Mouse (Mus musculus): ENCODE results near the gene Rom1. TPM values are rescaled to one million over a fixed set of nuclear protein-coding genes. Genes with fewer than 3 reads are reported as not detected.

The Rom1 gene
- polyA plus RNA-seq, 1 experiment from 2014 or later, result 2.0 TPM

GRCm38 (mm10) chr19:8920836-8921291, 8.3 kb downstream of the Rom1 start:
- WGBS, result 2% methylated on average over 6 of the region's 6 CpGs
- peak overlapping the region; percentile 86; the same call in 1 of the 2 replicates for H3K27ac ChIP-seq (ENCODE audit: low read length)
- no peaks in the 10 kb centered on the region for H3K27me3 ChIP-seq (ENCODE audit: control insufficient read depth, insufficient read depth, low read length)
- H3K4me2 ChIP-seq (replicated peaks; ENCODE audit: low read depth, low read length), result peak overlapping the region; percentile 77
- H3K9me3 ChIP-seq (ENCODE audit: control insufficient read depth, low read depth, low read length), result no peaks in the 10 kb centered on the region
- peaks cover 9% of the 10 kb centered on the region; the same call in 1 of the 2 replicates for H3K4me1 ChIP-seq (ENCODE audit: control insufficient read depth, insufficient read depth, low read length)
- peak overlapping the region; percentile 57 for H3K9ac ChIP-seq (replicated peaks; ENCODE audit: low read depth, low read length)
- peak; percentile 11; the same call in 1 of the 2 replicates for ATAC-seq (ENCODE audit: insufficient number of reproducible peaks, insufficient read depth, low FRiP score, low read depth)
- peak overlapping the region; percentile 71 for H3K4me3 ChIP-seq (ENCODE audit: low read depth, low read length)
- peaks cover 17% of the 10 kb centered on the region for H3K36me3 ChIP-seq (ENCODE audit: control insufficient read depth, insufficient read depth, low read length)

GRCm38 (mm10) chr19:8920073-8920736, 9.0 kb downstream of the Rom1 start, which contains the start of gene B3gat3:
Gene B3gat3, plus strand, starts transcription at chr19:8920374.
- H3K4me2 ChIP-seq (replicated peaks; ENCODE audit: low read depth, low read length), result peak within 1 kb of the TSS; percentile 77
- peak within 1 kb of the TSS; percentile 57 for H3K9ac ChIP-seq (replicated peaks; ENCODE audit: low read depth, low read length)
- peak within 1 kb of the TSS; percentile 86 for H3K27ac ChIP-seq (ENCODE audit: low read length)
- peaks cover 19% of the 10 kb centered on the region for H3K36me3 ChIP-seq (ENCODE audit: control insufficient read depth, insufficient read depth, low read length)
- no peaks in the 10 kb centered on the region for H3K27me3 ChIP-seq (ENCODE audit: control insufficient read depth, insufficient read depth, low read length)
- H3K4me3 ChIP-seq (ENCODE audit: low read depth, low read length), result peak within 1 kb of the TSS; percentile 71
- peak; percentile 97 for ATAC-seq (ENCODE audit: insufficient number of reproducible peaks, insufficient read depth, low FRiP score, low read depth)
- no peaks in the 10 kb centered on the region for H3K9me3 ChIP-seq (ENCODE audit: control insufficient read depth, low read depth, low read length)
- 3% methylated on average over 37 of the region's 50 CpGs for WGBS
- H3K4me1 ChIP-seq (ENCODE audit: control insufficient read depth, insufficient read depth, low read length), result peaks cover 9% of the 10 kb centered on the region; the same call in 1 of the 2 replicates

DNA sequence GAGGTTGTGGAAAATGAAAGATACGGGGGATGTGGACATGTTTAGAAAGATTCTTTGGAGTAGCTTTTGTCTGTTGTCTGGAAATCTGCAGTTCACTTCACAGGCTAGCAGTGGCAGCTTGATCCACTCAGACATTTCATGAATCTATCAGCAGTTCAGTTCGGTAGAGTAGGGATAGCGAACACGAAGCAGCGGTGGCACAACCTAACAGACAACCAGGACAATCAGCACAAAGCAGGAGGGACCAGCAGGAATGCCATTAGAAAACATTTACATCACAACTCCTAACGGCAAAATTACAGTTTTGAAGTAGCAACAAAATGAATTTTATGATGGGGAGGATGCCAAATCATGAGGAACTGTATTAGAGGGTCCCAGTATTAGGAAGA, 9.5 kb downstream of the Rom1 start:
- Histone ChIP-seq H3K9ac (replicated peaks; ENCODE audit: low read depth, low read length) (peak overlapping the region; percentile 57; the same call in 1 of the 2 replicates), H3K9me3 (ENCODE audit: control insufficient read depth, low read depth, low read length) (no peaks in the 10 kb centered on the region), H3K27me3 (ENCODE audit: control insufficient read depth, insufficient read depth, low read length) (no peaks in the 10 kb centered on the region), H3K4me2 (replicated peaks; ENCODE audit: low read depth, low read length) (peak overlapping the region; percentile 77), H3K4me3 (ENCODE audit: low read depth, low read length) (peak overlapping the region; percentile 71), H3K4me1 (ENCODE audit: control insufficient read depth, insufficient read depth, low read length) (peaks cover 9% of the 10 kb centered on the region; the same call in 1 of the 2 replicates), H3K36me3 (ENCODE audit: control insufficient read depth, insufficient read depth, low read length) (peaks cover 24% of the 10 kb centered on the region), H3K27ac (ENCODE audit: low read length) (peak overlapping the region; percentile 86)
- WGBS, result 65% methylated on average over 6 of the region's 6 CpGs
- ATAC-seq (ENCODE audit: insufficient number of reproducible peaks, insufficient read depth, low FRiP score, low read depth), result no peak

GRCm38 (mm10) chr19:8919000-8919399, 10.2 kb downstream of the Rom1 start:
- Histone ChIP-seq H3K4me1 (ENCODE audit: control insufficient read depth, insufficient read depth, low read length) (peaks cover 9% of the 10 kb centered on the region; the same call in 1 of the 2 replicates), H3K9ac (replicated peaks; ENCODE audit: low read depth, low read length) (no peak overlapping the region), H3K36me3 (ENCODE audit: control insufficient read depth, insufficient read depth, low read length) (peaks cover 30% of the 10 kb centered on the region), H3K27ac (ENCODE audit: low read length) (no peak overlapping the region), H3K4me2 (replicated peaks; ENCODE audit: low read depth, low read length) (no peak overlapping the region), H3K27me3 (ENCODE audit: control insufficient read depth, insufficient read depth, low read length) (no peaks in the 10 kb centered on the region), H3K4me3 (ENCODE audit: low read depth, low read length) (no peak overlapping the region), H3K9me3 (ENCODE audit: control insufficient read depth, low read depth, low read length) (no peaks in the 10 kb centered on the region)
- 89% methylated on average over 3 of the region's 3 CpGs for WGBS
- no peak for ATAC-seq (ENCODE audit: insufficient number of reproducible peaks, insufficient read depth, low FRiP score, low read depth)

DNA sequence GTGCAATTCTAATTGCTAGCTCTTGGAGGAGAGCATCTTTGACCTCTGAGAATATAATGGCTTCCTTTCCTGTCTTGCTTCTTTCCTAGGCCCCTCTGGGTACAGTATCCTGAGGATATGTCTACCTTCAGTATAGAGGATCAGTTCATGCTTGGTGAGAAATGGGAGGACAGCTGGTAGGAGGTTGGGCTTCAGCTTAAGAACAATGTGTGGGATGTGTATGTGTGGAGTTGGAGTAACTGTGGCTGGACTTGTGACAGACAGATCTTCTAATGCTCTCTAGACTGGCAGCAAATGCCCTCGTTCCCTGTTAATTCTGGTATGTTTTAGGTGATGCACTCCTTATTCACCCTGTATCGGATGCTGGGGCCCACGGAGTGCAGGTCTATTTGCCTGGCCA, 14.9 kb downstream of the Rom1 start:
- Histone ChIP-seq H3K36me3 (ENCODE audit: control insufficient read depth, insufficient read depth, low read length) (peaks cover 78% of the 10 kb centered on the region), H3K4me1 (ENCODE audit: control insufficient read depth, insufficient read depth, low read length) (no peaks in the 10 kb centered on the region), H3K27ac (ENCODE audit: low read length) (no peak overlapping the region), H3K9me3 (ENCODE audit: control insufficient read depth, low read depth, low read length) (no peaks in the 10 kb centered on the region), H3K4me2 (replicated peaks; ENCODE audit: low read depth, low read length) (no peak overlapping the region), H3K27me3 (ENCODE audit: control insufficient read depth, insufficient read depth, low read length) (no peaks in the 10 kb centered on the region), H3K9ac (replicated peaks; ENCODE audit: low read depth, low read length) (no peak overlapping the region), H3K4me3 (ENCODE audit: low read depth, low read length) (no peak overlapping the region)
- WGBS, result 93% methylated on average over 3 of the region's 3 CpGs
- ATAC-seq (ENCODE audit: insufficient number of reproducible peaks, insufficient read depth, low FRiP score, low read depth), result no peak

DNA sequence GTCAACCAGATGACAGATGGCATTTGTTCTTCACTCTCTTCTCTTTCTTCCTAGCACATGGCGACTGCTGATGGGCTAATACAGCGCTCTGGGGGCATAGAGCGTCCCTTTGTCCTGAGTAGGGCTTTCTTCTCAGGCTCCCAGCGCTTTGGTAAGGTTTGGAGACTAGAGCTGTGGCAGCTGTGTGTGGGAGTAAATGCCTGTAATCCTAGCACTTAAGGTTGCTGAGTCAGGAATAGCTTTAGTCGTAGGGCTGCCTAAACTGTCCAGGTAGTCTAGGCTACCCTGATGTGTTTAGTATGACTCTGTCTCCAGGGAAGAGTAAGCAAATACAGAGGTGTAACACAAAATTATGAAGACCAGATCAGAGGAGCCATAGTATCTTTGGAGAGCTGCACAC, 17.3 kb downstream of the Rom1 start:
- Histone ChIP-seq H3K9me3 (ENCODE audit: control insufficient read depth, low read depth, low read length) (no peaks in the 10 kb centered on the region), H3K36me3 (ENCODE audit: control insufficient read depth, insufficient read depth, low read length) (peaks cover 99% of the 10 kb centered on the region), H3K4me3 (ENCODE audit: low read depth, low read length) (no peak overlapping the region), H3K27me3 (ENCODE audit: control insufficient read depth, insufficient read depth, low read length) (no peaks in the 10 kb centered on the region), H3K4me1 (ENCODE audit: control insufficient read depth, insufficient read depth, low read length) (no peaks in the 10 kb centered on the region), H3K9ac (replicated peaks; ENCODE audit: low read depth, low read length) (no peak overlapping the region), H3K27ac (ENCODE audit: low read length) (no peak overlapping the region), H3K4me2 (replicated peaks; ENCODE audit: low read depth, low read length) (no peak overlapping the region)
- 88% methylated on average over 5 of the region's 5 CpGs for WGBS
- ATAC-seq (ENCODE audit: insufficient number of reproducible peaks, insufficient read depth, low FRiP score, low read depth), result no peak

DNA sequence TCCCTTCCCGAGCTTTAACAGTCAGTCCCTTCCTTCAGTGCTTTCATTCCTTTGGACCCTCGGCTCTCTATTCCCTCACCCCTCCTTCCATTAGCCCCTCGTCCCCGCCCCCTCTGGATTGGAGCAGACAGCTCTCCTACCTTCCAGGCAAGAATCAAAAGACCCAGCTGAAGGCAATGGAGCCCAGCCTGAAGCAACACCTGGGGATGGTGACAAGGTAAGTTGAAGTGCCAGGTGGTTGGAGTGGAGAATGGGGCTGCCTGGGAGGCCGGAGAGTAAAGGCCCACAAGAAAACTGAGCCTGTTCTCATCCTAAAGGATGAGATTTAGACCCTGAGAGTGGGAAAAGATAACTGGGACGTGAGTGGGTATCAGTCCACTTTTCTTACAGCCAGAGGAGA, 20.6 kb downstream of the Rom1 start:
- Histone ChIP-seq H3K27ac (ENCODE audit: low read length) (no peak overlapping the region), H3K9ac (replicated peaks; ENCODE audit: low read depth, low read length) (no peak overlapping the region), H3K36me3 (ENCODE audit: control insufficient read depth, insufficient read depth, low read length) (peaks cover 93% of the 10 kb centered on the region), H3K4me3 (ENCODE audit: low read depth, low read length) (no peak overlapping the region), H3K4me2 (replicated peaks; ENCODE audit: low read depth, low read length) (no peak overlapping the region), H3K27me3 (ENCODE audit: control insufficient read depth, insufficient read depth, low read length) (no peaks in the 10 kb centered on the region), H3K4me1 (ENCODE audit: control insufficient read depth, insufficient read depth, low read length) (no peaks in the 10 kb centered on the region), H3K9me3 (ENCODE audit: control insufficient read depth, low read depth, low read length) (no peaks in the 10 kb centered on the region)
- ATAC-seq (ENCODE audit: insufficient number of reproducible peaks, insufficient read depth, low FRiP score, low read depth), result no peak
- WGBS, result 89% methylated on average over 6 of the region's 6 CpGs

- no peak for ATAC-seq (ENCODE audit: insufficient number of reproducible peaks, insufficient read depth, low FRiP score, low read depth)
- 92% methylated on average over 5 of the region's 5 CpGs for WGBS
- no peak overlapping the region for H3K27ac ChIP-seq (ENCODE audit: low read length)
- no peak overlapping the region for H3K4me2 ChIP-seq (replicated peaks; ENCODE audit: low read depth, low read length)
- H3K36me3 ChIP-seq (ENCODE audit: control insufficient read depth, insufficient read depth, low read length), result peaks cover 52% of the 10 kb centered on the region
- H3K4me1 ChIP-seq (ENCODE audit: control insufficient read depth, insufficient read depth, low read length), result peaks cover 9% of the 10 kb centered on the region
- no peaks in the 10 kb centered on the region for H3K27me3 ChIP-seq (ENCODE audit: control insufficient read depth, insufficient read depth, low read length)
- H3K9me3 ChIP-seq (ENCODE audit: control insufficient read depth, low read depth, low read length), result no peaks in the 10 kb centered on the region
- no peak overlapping the region for H3K9ac ChIP-seq (replicated peaks; ENCODE audit: low read depth, low read length)
- no peak overlapping the region for H3K4me3 ChIP-seq (ENCODE audit: low read depth, low read length)
These were observed 25.7 kb downstream of the Rom1 start for GRCm38 (mm10) chr19:8903412-8903811.

Data from stomach, embryonic 14.5 days (tissue).